Mouse (Mus musculus) urinary bladder, adult 2 months (tissue): Measurements from ENCODE around the gene Fam178b. TPM values are rescaled to one million over a fixed set of nuclear protein-coding genes. Genes with fewer than 3 reads are reported as not detected.
A peak's percentile ranks its signal among the peaks of the same experiment; 100 is the strongest.
"Not testable (repeated sequence)": the region's sequence is repeated elsewhere in the genome, so short reads cannot be mapped to it uniquely, and the experiment has no call there.

Experiments
- DNase-seq: peaks from one replicate; pipeline ENCODE4 v3.0.0; 2022; ENCODE audit warnings: low spot score
- polyA plus RNA-seq: library from polyadenylated mRNA; depleted of rRNA; stranded (reverse); fragments of >200 nt; gene quantifications from 2 replicates; pipeline ENCODE4 v1.2.3, GENCODE M21; 2012

Gene Fam178b
- polyA plus RNA-seq, 1 experiment = 4.3 TPM

GRCm38 (mm10) chr1:36546888-36547471 lies 136.0 kb downstream of the Fam178b start, which contains the start of gene Ankrd39:
TSS of gene Ankrd39 (minus strand) at chr1:36547445.
- peak; percentile 93 for DNase-seq

GRCm38 (mm10) chr1:36545845-36546600 lies 137.0 kb downstream of the Fam178b start:
- DNase-seq = no peak

DNA sequence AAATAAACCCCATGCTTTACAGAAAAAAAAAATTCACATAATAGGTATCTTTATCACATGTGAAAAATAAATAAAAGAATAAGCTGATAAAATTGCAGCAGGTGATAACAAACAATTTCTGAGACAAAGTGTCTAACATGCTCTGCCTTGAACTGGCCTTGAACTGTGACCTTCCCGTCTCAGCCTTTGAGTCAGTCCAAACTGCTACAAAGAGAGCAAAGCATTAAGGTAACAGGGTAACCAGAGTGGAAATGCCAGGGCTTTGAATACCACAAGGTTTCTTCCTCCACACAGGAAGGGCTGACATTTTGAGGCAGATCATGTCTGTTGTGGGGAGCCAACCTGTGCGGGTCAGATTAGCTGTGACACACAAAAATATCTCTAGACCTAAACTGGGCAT lies 137.6 kb downstream of the Fam178b start:
- DNase-seq = no peak

DNA sequence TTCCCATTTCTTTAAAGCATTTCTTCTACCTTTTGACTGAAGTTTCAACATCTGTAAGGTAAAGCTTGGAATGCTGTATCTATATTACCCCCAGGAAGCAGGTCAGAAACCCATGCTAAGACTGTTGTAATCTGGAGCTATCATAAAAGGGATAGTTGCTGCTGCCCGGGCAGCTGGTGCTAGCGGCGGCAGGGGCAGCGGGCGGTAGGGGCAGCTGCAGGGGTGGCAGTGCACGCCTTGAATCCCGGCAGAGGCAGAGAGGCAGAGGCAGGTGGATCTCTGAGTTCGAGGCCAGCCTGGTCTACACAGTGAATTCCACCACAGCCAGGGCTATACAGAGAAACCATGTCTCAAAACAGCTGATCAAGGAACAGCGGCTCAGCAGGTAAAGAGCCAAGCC lies 140.1 kb downstream of the Fam178b start:
- DNase-seq = no peak

- DNase-seq = no peak
These were observed 141.1 kb downstream of the Fam178b start for GRCm38 (mm10) chr1:36541844-36542243.

GRCm38 (mm10) chr1:36540807-36541206 lies 142.2 kb downstream of the Fam178b start:
- no peak for DNase-seq

- no peak for DNase-seq
These were observed 142.9 kb downstream of the Fam178b start for GRCm38 (mm10) chr1:36540132-36540531.

- DNase-seq = no peak
These were observed 143.8 kb downstream of the Fam178b start, which contains the start of gene Gm42417 for GRCm38 (mm10) chr1:36539186-36539585. TSS of gene Gm42417 (minus strand) at chr1:36539429.

GRCm38 (mm10) chr1:36538727-36539126 lies 144.3 kb downstream of the Fam178b start:
- DNase-seq = no peak

GRCm38 (mm10) chr1:36536783-36537182 lies 146.2 kb downstream of the Fam178b start, which contains the start of gene Ankrd23:
TSS of gene Ankrd23 (minus strand) at chr1:36536883.
- DNase-seq = not testable (repeated sequence)

DNA sequence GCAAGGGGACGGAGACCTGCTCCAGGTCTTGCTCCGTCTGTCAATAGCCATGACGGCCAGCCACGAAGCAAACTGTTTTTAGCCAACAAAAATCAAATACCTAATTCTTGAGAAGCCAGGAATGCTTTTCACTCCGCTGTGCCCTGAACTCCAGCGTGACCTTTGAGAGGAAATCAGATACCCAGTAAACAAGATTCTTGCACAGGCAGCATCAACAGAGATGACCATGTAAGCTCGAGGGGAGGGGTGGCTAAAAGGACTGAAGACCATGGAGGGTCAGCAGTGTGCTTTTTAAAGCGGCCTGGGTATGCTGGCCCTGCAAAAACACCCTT lies 146.6 kb downstream of the Fam178b start:
- no peak for DNase-seq

GRCm38 (mm10) chr1:36535477-36536396 lies 147.2 kb downstream of the Fam178b start:
- DNase-seq = no peak

DNA sequence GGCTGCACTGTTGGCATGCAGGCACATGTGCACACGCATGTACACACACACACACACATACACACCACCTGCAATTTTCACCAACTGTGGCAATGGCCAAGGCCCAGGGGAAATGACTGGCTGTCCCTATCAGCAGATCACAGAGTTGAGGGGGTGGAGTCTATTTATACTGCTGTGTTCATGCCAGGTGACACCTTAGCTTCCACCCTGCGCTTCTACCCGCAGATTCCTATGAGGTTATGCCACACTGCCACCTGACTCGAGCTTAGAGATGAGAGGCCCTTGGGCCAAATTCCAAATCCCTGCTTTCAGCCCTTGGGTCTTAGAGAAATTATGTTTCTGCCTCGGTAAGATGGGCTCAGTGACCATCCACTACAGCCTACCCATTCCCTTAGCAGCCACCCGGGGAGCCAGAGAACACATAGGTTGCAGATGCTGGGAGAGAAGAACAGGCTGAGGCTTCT lies 148.4 kb downstream of the Fam178b start:
- no peak for DNase-seq

DNA sequence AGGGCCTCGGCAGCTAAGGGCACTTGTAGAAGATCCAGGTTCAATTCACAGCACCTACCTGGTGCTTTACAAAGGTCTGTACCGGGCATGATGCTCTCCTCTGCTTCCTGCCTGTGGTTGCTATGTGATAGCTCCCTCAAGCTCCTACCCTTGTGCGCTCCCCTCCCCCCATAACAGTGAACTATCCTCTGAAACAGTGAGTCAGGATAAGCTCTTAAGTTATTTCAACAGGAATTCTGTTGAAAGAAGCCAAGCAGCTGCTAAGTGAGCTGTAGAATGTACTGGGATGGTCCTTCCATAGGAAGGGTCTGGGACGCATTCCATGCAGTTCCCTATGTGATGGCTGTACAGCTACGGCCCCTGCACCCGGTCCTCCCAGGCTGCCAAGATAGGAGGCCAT lies 149.4 kb downstream of the Fam178b start:
- no peak for DNase-seq

DNA sequence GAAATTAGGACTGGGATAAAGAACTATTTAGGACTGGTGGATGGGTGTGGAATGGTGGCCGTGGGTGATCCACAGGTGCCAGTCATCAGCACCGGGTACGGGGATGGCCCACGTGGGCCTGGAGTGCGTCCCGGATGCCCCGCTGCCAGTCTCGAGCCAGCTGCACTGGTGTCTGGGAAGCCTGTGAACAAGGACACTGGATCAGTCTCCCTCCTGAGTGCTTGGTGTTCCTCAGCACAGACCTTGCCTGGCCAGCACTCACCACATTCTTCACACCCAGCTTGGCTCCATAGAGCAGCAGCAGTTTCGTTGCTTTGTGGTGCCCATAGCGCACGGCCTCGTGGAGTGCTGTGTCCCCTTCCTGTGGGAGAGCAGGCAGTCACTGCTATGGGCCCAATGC lies 151.5 kb downstream of the Fam178b start:
- DNase-seq = no peak

DNA sequence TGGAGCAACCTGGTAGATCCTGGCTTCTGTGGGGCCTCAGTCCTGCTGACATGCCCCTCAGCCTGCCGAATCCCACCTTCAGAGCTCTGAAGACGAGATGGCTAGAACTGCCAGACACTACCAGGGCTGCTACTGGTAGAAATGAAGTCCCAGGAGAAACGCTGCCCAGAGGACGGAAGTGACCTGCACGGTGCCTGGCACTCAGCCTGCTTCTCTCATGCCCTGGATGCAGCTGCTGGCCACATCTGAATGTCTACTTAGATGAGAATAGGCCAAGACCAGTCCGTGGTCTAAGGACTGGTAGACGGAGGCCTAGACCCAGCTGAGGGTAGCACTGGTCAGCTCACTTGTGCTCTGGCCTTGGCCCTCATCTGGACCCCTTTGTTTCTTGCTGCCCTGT lies 152.0 kb downstream of the Fam178b start:
- no peak for DNase-seq

DNA sequence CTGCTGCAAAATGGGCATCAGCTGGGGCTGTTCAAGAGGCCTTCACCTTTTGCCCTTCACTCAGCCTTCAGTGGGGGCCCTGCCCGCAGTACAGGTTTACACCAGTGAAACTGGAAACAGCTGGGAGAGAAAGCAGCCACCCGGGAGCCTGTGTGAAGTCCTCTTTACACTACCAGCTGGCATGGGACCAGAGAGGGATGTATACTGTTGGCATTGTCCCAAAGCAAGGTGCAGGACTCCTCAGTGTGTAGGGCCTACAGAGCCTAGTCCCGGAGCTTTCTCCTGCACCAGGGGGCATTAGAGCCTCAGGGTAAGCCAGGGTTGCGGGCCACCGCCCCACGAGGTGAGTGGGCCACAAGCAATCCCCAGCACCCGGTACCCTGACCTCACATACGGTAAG lies 152.5 kb downstream of the Fam178b start:
- no peak for DNase-seq

- DNase-seq = no peak
These were observed 153.1 kb downstream of the Fam178b start for GRCm38 (mm10) chr1:36529875-36530274.

- no peak for DNase-seq
These were observed 153.7 kb downstream of the Fam178b start for GRCm38 (mm10) chr1:36529274-36529673.

DNA sequence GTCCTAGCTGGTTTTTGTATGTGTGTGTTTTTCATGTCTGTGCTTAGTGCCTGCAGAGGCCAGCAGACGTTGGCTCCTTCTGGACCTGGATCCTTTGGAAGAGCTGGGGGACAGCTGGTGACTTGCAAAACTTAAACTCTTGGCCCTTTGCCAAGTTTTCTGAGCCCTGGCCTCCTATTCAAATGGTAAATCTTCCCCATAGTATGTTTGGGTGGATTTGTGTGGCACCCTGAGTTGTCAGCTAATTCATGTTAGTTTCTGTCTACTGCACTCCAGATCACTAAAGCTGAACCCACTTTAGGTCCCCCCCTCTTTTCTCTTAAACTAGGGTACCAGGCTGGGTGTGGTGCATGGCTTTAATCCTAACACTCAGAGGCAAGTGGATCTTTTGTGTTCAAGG lies 154.6 kb downstream of the Fam178b start:
- DNase-seq = no peak

DNA sequence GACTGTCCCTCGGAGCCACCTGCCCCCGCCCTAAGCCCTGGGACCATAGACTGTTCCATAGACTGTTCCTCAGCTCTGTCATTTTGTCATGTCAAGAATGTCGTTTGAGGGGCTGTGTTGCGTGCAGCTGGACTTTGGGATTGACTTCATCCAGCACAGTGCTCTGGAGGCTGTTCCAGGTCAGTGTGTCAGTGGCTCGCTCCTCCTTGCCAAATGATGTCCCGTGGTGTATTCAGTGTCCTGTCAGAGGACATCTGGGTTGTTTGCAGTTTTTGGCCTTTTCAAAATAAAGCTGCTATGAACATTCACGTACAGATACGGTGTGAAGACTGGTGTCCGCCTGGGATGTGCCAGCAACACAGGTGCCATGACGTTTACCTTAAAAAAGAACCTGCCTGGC lies 156.1 kb downstream of the Fam178b start:
- no peak for DNase-seq

DNA sequence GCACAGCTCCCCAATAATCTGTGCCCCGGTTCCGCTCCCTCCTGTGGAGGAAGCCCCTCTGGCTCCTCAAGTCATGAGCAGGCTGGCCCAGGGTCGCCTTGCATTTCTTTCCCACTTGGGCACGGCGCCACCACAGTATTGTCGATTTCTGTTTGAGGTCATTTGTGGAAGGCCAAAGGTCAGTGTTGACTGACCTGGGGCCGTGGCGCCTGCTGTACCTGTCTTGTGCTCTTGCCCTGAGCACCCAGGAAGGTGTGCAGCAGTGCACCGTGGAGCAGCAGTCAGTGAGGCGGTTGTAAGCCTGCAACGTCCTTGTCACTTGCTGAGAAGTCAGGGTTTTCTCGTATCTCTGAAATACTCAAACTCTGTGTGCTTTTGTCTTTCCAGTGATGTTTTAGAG lies 157.2 kb downstream of the Fam178b start:
- no peak for DNase-seq
